Comparison of ENCODE assay signal across 9 mouse cellular contexts in genomic region chr11:19601216-19601938, GRCm38 (mm10).
DNase-seq lines count a peak whose midpoint lies in the region; ATAC-seq and TF ChIP-seq lines count a peak whose summit lies in the region.
"Had no signal": no experiment of that assay in that cellular context is flagged by ENCODE, and none has a peak within 500 bp of the region (broad histone marks: within the 10 kb centered on the region; RNA-seq: fewer than 3 reads in every experiment).

No protein-coding gene starts in this region.

- H3K27me3 ChIP-seq in midbrain, embryonic 14.5 days (ENCODE audit: control insufficient read depth, insufficient read depth, low read length) = no peaks in the 10 kb centered on the region
- H3K27me3 ChIP-seq in midbrain, embryonic 16.5 days (ENCODE audit: control insufficient read depth, insufficient read depth, low read depth, low read length) = no peaks in the 10 kb centered on the region
- H3K27me3 ChIP-seq in midbrain, postnatal 0 days (ENCODE audit: insufficient read depth, low read length) = no peaks in the 10 kb centered on the region

- H3K4me2 ChIP-seq in midbrain, embryonic 14.5 days (ENCODE audit: low read length) = no peak overlapping the region
- H3K4me2 ChIP-seq in midbrain, embryonic 16.5 days (ENCODE audit: low read length) = no peak overlapping the region
- H3K4me2 ChIP-seq in midbrain, postnatal 0 days (ENCODE audit: low read depth, low read length, poor library complexity, severe bottlenecking) = no peak overlapping the region

- no peak overlapping the region for H3K4me3 ChIP-seq in midbrain, embryonic 14.5 days (replicated peaks; ENCODE audit: low read depth, low read length)
- H3K4me3 ChIP-seq in midbrain, embryonic 16.5 days (ENCODE audit: low read depth, low read length) = no peak overlapping the region
- H3K4me3 ChIP-seq in midbrain, postnatal 0 days (ENCODE audit: low read depth, low read length) = no peak overlapping the region

- 77% methylated on average over 15 of the region's 15 CpGs for WGBS in midbrain, embryonic 14.5 days
- WGBS in midbrain, embryonic 16.5 days = 78% methylated on average over 15 of the region's 15 CpGs
- 72% methylated on average over 15 of the region's 15 CpGs for WGBS in midbrain, postnatal 0 days

- no peaks in the 10 kb centered on the region for H3K4me1 ChIP-seq in midbrain, embryonic 14.5 days (ENCODE audit: control insufficient read depth, insufficient read depth, low read length)
- H3K4me1 ChIP-seq in midbrain, embryonic 16.5 days (ENCODE audit: control insufficient read depth, insufficient read depth, low read length) = no peaks in the 10 kb centered on the region
- no peaks in the 10 kb centered on the region for H3K4me1 ChIP-seq in midbrain, postnatal 0 days (ENCODE audit: insufficient read depth, low read length)

- TF ChIP-seq CTCF in midbrain, postnatal 0 days (IDR thresholded peaks at IDR 0.05) = no peak

- H3K9me3 ChIP-seq in midbrain, embryonic 14.5 days (ENCODE audit: control insufficient read depth, low read length) = no peaks in the 10 kb centered on the region
- H3K9me3 ChIP-seq in midbrain, embryonic 16.5 days (replicated peaks; ENCODE audit: control insufficient read depth, low read length, poor library complexity, severe bottlenecking) = no peaks in the 10 kb centered on the region
- no peaks in the 10 kb centered on the region for H3K9me3 ChIP-seq in midbrain, postnatal 0 days (ENCODE audit: low read length)

- DNase-seq in cerebellum, adult 9-11 months = peak; percentile 2
- DNase-seq in cerebellum, adult 9-10 months = no peak
- DNase-seq in midbrain, embryonic 14.5 days = peak; percentile 42
- peak; percentile 54 to 79 for DNase-seq in gastrocnemius, postnatal 4 days (ENCODE audit: low spot score in 2 of 2)
- DNase-seq in midbrain, postnatal 0 days (ENCODE audit: low spot score) = no peak
- no peak for DNase-seq in layer of hippocampus, adult 8-10 months (ENCODE audit: low spot score in 2 of 2)
- no peak for DNase-seq in thymus, postnatal 10 days (ENCODE audit: low spot score in 2 of 2)
- DNase-seq: kidney, adult 18-20 months had no signal

- no peak overlapping the region for H3K9ac ChIP-seq in midbrain, embryonic 14.5 days (replicated peaks; ENCODE audit: low read length)
- no peak overlapping the region for H3K9ac ChIP-seq in midbrain, embryonic 16.5 days (ENCODE audit: low read depth, low read length)
- no peak overlapping the region for H3K9ac ChIP-seq in midbrain, postnatal 0 days (replicated peaks; ENCODE audit: low read length, poor library complexity, severe bottlenecking)

- ATAC-seq in midbrain, embryonic 14.5 days (ENCODE audit: low FRiP score, low TSS enrichment) = no peak; the same call in 1 of the 2 replicates
- no peak for ATAC-seq in midbrain, embryonic 16.5 days
- ATAC-seq in midbrain, postnatal 0 days (ENCODE audit: low FRiP score) = 0 out of 2 replicates have a peak, but pooled peaks have one; percentile 20

- H3K36me3 ChIP-seq in midbrain, embryonic 14.5 days (ENCODE audit: control insufficient read depth, insufficient read depth, low read length) = no peaks in the 10 kb centered on the region
- no peaks in the 10 kb centered on the region for H3K36me3 ChIP-seq in midbrain, embryonic 16.5 days (ENCODE audit: control insufficient read depth, insufficient read depth, low read length)
- no peaks in the 10 kb centered on the region for H3K36me3 ChIP-seq in midbrain, postnatal 0 days (ENCODE audit: insufficient read depth, low read length)

- no peak overlapping the region for H3K27ac ChIP-seq in midbrain, embryonic 14.5 days (replicated peaks; ENCODE audit: low read depth, low read length)
- no peak overlapping the region for H3K27ac ChIP-seq in midbrain, embryonic 16.5 days (ENCODE audit: low read length)
- H3K27ac ChIP-seq in midbrain, postnatal 0 days (ENCODE audit: low read depth, low read length) = no peak overlapping the region

Comparison
In these comparisons a context has a peak if more than half of its experiments do, and no peak if none do; other contexts are left out.
1. DNase-seq: peak in cerebellum, adult 9-11 months (single experiment), midbrain, embryonic 14.5 days (single experiment) and gastrocnemius, postnatal 4 days (2 of 2); none in cerebellum, adult 9-10 months (single experiment), midbrain, postnatal 0 days (single experiment), layer of hippocampus, adult 8-10 months (0 of 2) and thymus, postnatal 10 days (0 of 2).